Mouse (Mus musculus) hindbrain, postnatal 0 days (tissue): ENCODE results near the gene Mdn1. TPM values are rescaled to one million over a fixed set of nuclear protein-coding genes. Genes with fewer than 3 reads are reported as not detected.

ENCODE experiments used
- ATAC-seq: fragments of 200-750 bp; cut with Nextera tagmentation; 2 replicates; pipeline ENCODE4 v1.8.0; 2017; ENCODE audit warnings: mild to moderate bottlenecking, moderate TSS enrichment, moderate library complexity
- DNase-seq: peaks from one replicate; pipeline ENCODE4 v3.0.0-alpha.2; 2015; ENCODE audit warnings: low spot score
- H3K27ac ChIP-seq: fragments of 300-500 bp; sonication (generic); 2 replicates; pipeline ENCODE4 v1.5.1; 2014; ENCODE audit warnings: mild to moderate bottlenecking
- H3K27me3 ChIP-seq: fragments of 300-500 bp; sonication (generic); 2 replicates; pipeline ENCODE4 v1.6.1; 2014; ENCODE audit warnings: low read length, mixed read lengths; ENCODE audit not compliant: insufficient read depth
- H3K36me3 ChIP-seq: fragments of 300-500 bp; sonication (generic); 2 replicates; pipeline ENCODE4 v1.6.1; 2014; ENCODE audit warnings: low read length, mixed read lengths; ENCODE audit not compliant: insufficient read depth
- H3K4me1 ChIP-seq: fragments of 300-500 bp; sonication (generic); 2 replicates; pipeline ENCODE4 v1.6.1; 2014; ENCODE audit warnings: antibody characterized with exemption, low read length, mixed read lengths; ENCODE audit not compliant: insufficient read depth
- H3K4me2 ChIP-seq: fragments of 300-500 bp; sonication (generic); 2 replicates; pipeline ENCODE4 v1.6.1; 2014; ENCODE audit warnings: low read depth, mild to moderate bottlenecking, low read length, moderate library complexity, mixed read lengths
- H3K4me3 ChIP-seq: fragments of 300-500 bp; sonication (generic); 2 replicates; pipeline ENCODE4 v1.5.1; 2014; ENCODE audit warnings: low read length
- H3K9ac ChIP-seq: fragments of 300-500 bp; sonication (generic); replicated peaks from 2 replicates; pipeline ENCODE4 v1.6.1; 2014; ENCODE audit warnings: mild to moderate bottlenecking, low read length, moderate library complexity, mixed read lengths
- H3K9me3 ChIP-seq: fragments of 300-500 bp; sonication (generic); 2 replicates; pipeline ENCODE4 v1.6.1; 2016; ENCODE audit warnings: low read length, mixed read lengths
- CTCF ChIP-seq: IDR thresholded peaks from 2 replicates; pipeline ENCODE4 v1.5.1; 2016; ENCODE audit warnings: antibody characterized with exemption, control low read depth, low read depth
- WGBS: fragments of 180-500 bp; shearing (Covaris S2); extraction: QIAGEN DNeasy Blood & Tissue Kit; methylation state at CpG from one replicate; pipeline ENCODE4 v1.1.7; 2014; 5-methylcytosine and 5-hydroxymethylcytosine counted together
- polyA plus RNA-seq: library from polyadenylated mRNA; unstranded; fragments of >200 nt; fragmentation: Nextera tagmentation; extraction: Ambion mirVana; gene quantifications from 2 replicates; pipeline ENCODE4 v1.2.1, GENCODE M21; 2015
- total RNA-seq: library from RNA; depleted of rRNA; stranded (reverse); fragments of >200 nt; gene quantifications from 2 replicates; pipeline ENCODE4 v1.2.3, GENCODE M21; 2014; rRNA removed

Mdn1 gene
- total and polyA plus RNA-seq, 2 experiments from 2014 or later: 8.7 to 35.7 TPM

- Histone ChIP-seq H3K4me2 (no peak overlapping the region), H3K9ac (no peak overlapping the region), H3K4me1 (no peaks in the 10 kb centered on the region), H3K9me3 (no peaks in the 10 kb centered on the region), H3K27ac (no peak overlapping the region), H3K4me3 (no peak overlapping the region), H3K27me3 (no peaks in the 10 kb centered on the region), H3K36me3 (no peaks in the 10 kb centered on the region)
- ATAC-seq: no peak
- no peak for DNase-seq
- WGBS: 59% methylated on average over 5 of the region's 5 CpGs
- TF ChIP-seq CTCF: no peak
Observed at GRCm38 (mm10) chr4:32817478-32817877, 160.6 kb downstream of the Mdn1 start.

- Histone ChIP-seq H3K4me3 (no peak overlapping the region), H3K9me3 (no peaks in the 10 kb centered on the region), H3K4me2 (no peak overlapping the region), H3K27ac (no peak overlapping the region), H3K36me3 (no peaks in the 10 kb centered on the region), H3K4me1 (no peaks in the 10 kb centered on the region), H3K27me3 (no peaks in the 10 kb centered on the region), H3K9ac (no peak overlapping the region)
- TF ChIP-seq CTCF: no peak
- DNase-seq (no peak), ATAC-seq (no peak)
- WGBS: 92% methylated on average over 3 of the region's 3 CpGs
Observed at GRCm38 (mm10) chr4:32820676-32821075, 163.8 kb downstream of the Mdn1 start.

GRCm38 (mm10) chr4:32824254-32824653, 167.3 kb downstream of the Mdn1 start:
- H3K27me3 ChIP-seq: no peaks in the 10 kb centered on the region
- H3K9ac ChIP-seq: no peak overlapping the region
- WGBS: 59% methylated on average over 8 of the region's 8 CpGs
- no peaks in the 10 kb centered on the region for H3K36me3 ChIP-seq
- TF ChIP-seq CTCF: no peak
- no peak overlapping the region for H3K4me2 ChIP-seq
- no peak overlapping the region for H3K4me3 ChIP-seq
- ATAC-seq (no peak), DNase-seq (no peak)
- no peaks in the 10 kb centered on the region for H3K9me3 ChIP-seq
- no peaks in the 10 kb centered on the region; the same call in 1 of the 2 replicates for H3K4me1 ChIP-seq
- H3K27ac ChIP-seq: no peak overlapping the region

Other genes with a start within 250 kb of the Mdn1 start
- not detected in 2 replicates for gene Gja10, start 54.4 kb upstream of the Mdn1 start, total RNA-seq
- 0.09 and 0.13 TPM in 2 replicates for gene Gja10, start 54.4 kb upstream of the Mdn1 start, polyA plus RNA-seq
- 35.6 and 95.4 TPM in 2 replicates for gene Casp8ap2, start 41.7 kb upstream of the Mdn1 start, total RNA-seq
- 31.1 and 32.2 TPM in 2 replicates for gene Casp8ap2, start 41.7 kb upstream of the Mdn1 start, polyA plus RNA-seq
- 31.9 and 33.1 TPM in 2 replicates for gene Lyrm2, start 143.1 kb downstream of the Mdn1 start, total RNA-seq
- 114 and 118 TPM in 2 replicates for gene Lyrm2, start 143.1 kb downstream of the Mdn1 start, polyA plus RNA-seq